10 mouse cellular contexts compared by ENCODE assay signal in genomic region chr3:104349203-104349846, GRCm38 (mm10).
A peak's percentile ranks its signal among the peaks of the same experiment; 100 is the strongest.
DNase-seq lines count a peak whose midpoint lies in the region; ATAC-seq and TF ChIP-seq lines count a peak whose summit lies in the region.
"Had no signal": no experiment of that assay in that cellular context is flagged by ENCODE, and none has a peak within 500 bp of the region (broad histone marks: within the 10 kb centered on the region; RNA-seq: fewer than 3 reads in every experiment).

No protein-coding gene starts in this region.

- no peaks in the 10 kb centered on the region for H3K27me3 ChIP-seq in lung, embryonic 15.5 days
- no peaks in the 10 kb centered on the region for H3K27me3 ChIP-seq in forebrain, embryonic 14.5 days (replicated peaks; ENCODE audit: control insufficient read depth, insufficient read depth, low read length)
- H3K27me3 ChIP-seq in limb, embryonic 15.5 days, result no peaks in the 10 kb centered on the region
- H3K27me3 ChIP-seq in stomach, embryonic 16.5 days (ENCODE audit: control insufficient read depth, insufficient read depth, low read length), result no peaks in the 10 kb centered on the region

- no peak for DNase-seq in lung, adult 2 months
- peak; percentile 73 for DNase-seq in forebrain, embryonic 14.5 days (ENCODE audit: low spot score)
- no peak for DNase-seq in adrenal gland, postnatal 14 days
- no peak for DNase-seq in urinary bladder, adult 2 months (ENCODE audit: low spot score)
- DNase-seq: heart, adult 2 months; thymus, postnatal 14 days had no signal

- no peak for ATAC-seq in lung, embryonic 15.5 days (ENCODE audit: borderline replicate concordance, extremely low read depth, low FRiP score, low TSS enrichment)
- peak; percentile 54; the same call in 1 of the 2 replicates for ATAC-seq in forebrain, embryonic 14.5 days
- ATAC-seq in limb, embryonic 15.5 days (ENCODE audit: insufficient number of reproducible peaks, low FRiP score, low TSS enrichment, low read depth), result no peak
- ATAC-seq in stomach, embryonic 16.5 days (ENCODE audit: insufficient read depth, low FRiP score), result peak; percentile 11; the same call in 1 of the 2 replicates

- no peaks in the 10 kb centered on the region for H3K9me3 ChIP-seq in lung, embryonic 15.5 days
- no peaks in the 10 kb centered on the region for H3K9me3 ChIP-seq in forebrain, embryonic 14.5 days (replicated peaks; ENCODE audit: control insufficient read depth, low read length)
- no peaks in the 10 kb centered on the region for H3K9me3 ChIP-seq in limb, embryonic 15.5 days
- no peaks in the 10 kb centered on the region for H3K9me3 ChIP-seq in stomach, embryonic 16.5 days (replicated peaks; ENCODE audit: control insufficient read depth, low read length)
- H3K9me3 ChIP-seq: G1E had no signal

- no peak overlapping the region for H3K9ac ChIP-seq in lung, embryonic 15.5 days
- no peak overlapping the region; the same call in 1 of the 2 replicates for H3K9ac ChIP-seq in forebrain, embryonic 14.5 days (ENCODE audit: low read length)
- no peak overlapping the region for H3K9ac ChIP-seq in limb, embryonic 15.5 days
- H3K9ac ChIP-seq in stomach, embryonic 16.5 days (ENCODE audit: low read length), result peak overlapping the region; percentile 2

- WGBS in lung, embryonic 15.5 days, result 43% methylated on average over 8 of the region's 8 CpGs
- 67% methylated on average over 8 of the region's 8 CpGs for WGBS in lung, adult 2 months
- 2% methylated on average over 8 of the region's 8 CpGs for WGBS in forebrain, embryonic 14.5 days
- WGBS in limb, embryonic 15.5 days, result 24% methylated on average over 8 of the region's 8 CpGs
- 47% methylated on average over 8 of the region's 8 CpGs for WGBS in stomach, embryonic 16.5 days

- H3K36me3 ChIP-seq in lung, embryonic 15.5 days, result no peaks in the 10 kb centered on the region
- H3K36me3 ChIP-seq in forebrain, embryonic 14.5 days (ENCODE audit: control insufficient read depth, insufficient read depth, low read length), result no peaks in the 10 kb centered on the region
- no peaks in the 10 kb centered on the region for H3K36me3 ChIP-seq in limb, embryonic 15.5 days
- no peaks in the 10 kb centered on the region for H3K36me3 ChIP-seq in stomach, embryonic 16.5 days (ENCODE audit: control insufficient read depth, insufficient read depth, low read length)
- H3K36me3 ChIP-seq: G1E had no signal

- TF ChIP-seq POLR2A in lung, adult 2 months (IDR thresholded peaks at IDR 0.05; ENCODE audit: borderline replicate concordance, extremely low read depth, low read depth, low read length), result no peak

- H3K27ac ChIP-seq in lung, embryonic 15.5 days, result peak overlapping the region; percentile 62
- H3K27ac ChIP-seq in forebrain, embryonic 14.5 days (ENCODE audit: low read depth, low read length), result peak overlapping the region; percentile 5; the same call in 1 of the 2 replicates
- H3K27ac ChIP-seq in limb, embryonic 15.5 days, result peak overlapping the region; percentile 33
- H3K27ac ChIP-seq in stomach, embryonic 16.5 days (ENCODE audit: low read length), result peak overlapping the region; percentile 84
- H3K27ac ChIP-seq: heart, adult 2 months had no signal

- no peak overlapping the region for H3K4me3 ChIP-seq in lung, embryonic 15.5 days
- H3K4me3 ChIP-seq in lung, adult 2 months (replicated peaks; ENCODE audit: extremely low read depth, low read depth, low read length), result no peak overlapping the region
- no peak overlapping the region for H3K4me3 ChIP-seq in forebrain, embryonic 14.5 days (ENCODE audit: low read depth, low read length)
- H3K4me3 ChIP-seq in limb, embryonic 15.5 days, result no peak overlapping the region
- H3K4me3 ChIP-seq in stomach, embryonic 16.5 days (replicated peaks; ENCODE audit: low read length), result no peak overlapping the region
- H3K4me3 ChIP-seq: heart, adult 2 months had no signal

- peaks cover 23% of the 10 kb centered on the region for H3K4me1 ChIP-seq in lung, embryonic 15.5 days
- peaks cover 2% of the 10 kb centered on the region; the same call in 1 of the 2 replicates for H3K4me1 ChIP-seq in lung, adult 2 months (ENCODE audit: control insufficient read depth, insufficient read depth, low read length)
- H3K4me1 ChIP-seq in forebrain, embryonic 14.5 days (ENCODE audit: control insufficient read depth, insufficient read depth, low read length), result peaks cover 21% of the 10 kb centered on the region
- H3K4me1 ChIP-seq in limb, embryonic 15.5 days, result peaks cover 30% of the 10 kb centered on the region
- H3K4me1 ChIP-seq in stomach, embryonic 16.5 days (ENCODE audit: control insufficient read depth, insufficient read depth, low read length), result peaks cover 18% of the 10 kb centered on the region

- TF ChIP-seq CTCF in lung, adult 2 months (IDR thresholded peaks at IDR 0.05; ENCODE audit: insufficient read depth, low read length), result no peak

- no peak overlapping the region for H3K4me2 ChIP-seq in lung, embryonic 15.5 days
- H3K4me2 ChIP-seq in forebrain, embryonic 14.5 days (ENCODE audit: low read length), result no peak overlapping the region; the same call in 1 of the 2 replicates
- H3K4me2 ChIP-seq in limb, embryonic 15.5 days, result no peak overlapping the region
- H3K4me2 ChIP-seq in stomach, embryonic 16.5 days (ENCODE audit: low read depth, low read length), result no peak overlapping the region

Comparison
In these comparisons a context has a peak if more than half of its experiments do, and no peak if none do; other contexts are left out.
1. ATAC-seq: peak in forebrain, embryonic 14.5 days (single experiment) and stomach, embryonic 16.5 days (single experiment); none in lung, embryonic 15.5 days (single experiment) and limb, embryonic 15.5 days (single experiment).
2. H3K27ac ChIP-seq: peak in every context shown above with its lines; median percentile 84 in stomach, embryonic 16.5 days; 62 in lung, embryonic 15.5 days; 33 in limb, embryonic 15.5 days; 5 in forebrain, embryonic 14.5 days.